Mouse (Mus musculus) effector memory CD4-positive, alpha-beta T cell, adult 5 months (primary cell): ENCODE measurements around the gene Rsph3a. TPM values are rescaled to one million over a fixed set of nuclear protein-coding genes. Genes with fewer than 3 reads are reported as not detected.

ENCODE experiments used
- polyA plus RNA-seq: library from polyadenylated mRNA; unstranded; fragments of 100-300 nt; shearing (Covaris generic); gene quantifications from one replicate; pipeline ENCODE4 v1.2.1, GENCODE M21; 2017

Rsph3a gene
- 19.6 TPM for polyA plus RNA-seq

GRCm38 (mm10) chr17:7945117-7946052 lies at the start of gene Rsph3a:
Gene Rsph3a, plus strand, starts transcription at chr17:7945614.

GRCm38 (mm10) chr17:7925413-7926160 lies 19.8 kb upstream of the Rsph3a start, which contains the start of gene Tagap:
Gene Tagap, plus strand, starts transcription at chr17:7926000.

Other genes starting within 250 kb of the Rsph3a start
- gene Fndc1, start 118.3 kb upstream of the Rsph3a start, polyA plus RNA-seq = 0.30 TPM
- gene Tagap, start 19.6 kb upstream of the Rsph3a start, polyA plus RNA-seq = 507 TPM
- 0.44 TPM for gene Gm49673, start 202.2 kb downstream of the Rsph3a start, polyA plus RNA-seq
- 45.6 TPM for gene Rnaset2a, start 202.5 kb downstream of the Rsph3a start, polyA plus RNA-seq
- 25.5 TPM for gene Fgfr1op, start 219.9 kb downstream of the Rsph3a start, polyA plus RNA-seq